Comparison of ENCODE assay signal across 16 mouse cellular contexts in the genomic region with DNA sequence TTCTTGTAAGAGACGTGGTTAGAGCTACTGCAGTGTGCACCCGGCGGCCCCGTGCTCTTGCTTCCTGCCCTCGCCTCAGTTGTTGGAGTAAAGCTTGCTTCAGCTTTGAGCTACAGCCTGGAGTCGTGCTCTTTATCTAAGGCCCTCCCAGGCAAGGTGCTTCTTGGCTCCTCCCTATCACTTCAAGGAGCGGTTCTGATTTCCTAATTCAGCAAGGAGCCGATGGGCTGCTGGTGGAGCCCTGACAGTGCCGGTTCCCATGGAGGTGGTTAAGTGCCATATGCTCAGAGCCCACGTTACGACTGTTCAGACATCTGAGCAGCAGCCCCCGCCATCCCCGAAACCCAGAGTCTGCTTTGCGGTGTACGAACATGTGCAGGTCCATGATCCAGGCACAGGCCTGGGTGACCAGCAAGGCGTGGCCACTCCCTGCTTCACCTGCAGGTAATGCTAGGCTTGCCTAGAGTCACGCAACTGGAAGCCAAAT. TPM values are rescaled to one million over a fixed set of nuclear protein-coding genes. Genes with fewer than 3 reads are reported as not detected.
DNase-seq lines count a peak whose midpoint lies in the region; ATAC-seq lines count a peak whose summit lies in the region.
"Had no signal": no experiment of that assay in that cellular context is flagged by ENCODE, and none has a peak within 500 bp of the region (broad histone marks: within the 10 kb centered on the region; RNA-seq: fewer than 3 reads in every experiment).

No protein-coding gene starts in this region.

- H3K27ac ChIP-seq in limb, embryonic 12.5 days = no peak overlapping the region
- no peak overlapping the region for H3K27ac ChIP-seq in limb, embryonic 10.5 days
- H3K27ac ChIP-seq in lung, embryonic 15.5 days = peak overlapping the region; percentile 68
- H3K27ac ChIP-seq in hindbrain, embryonic 13.5 days = no peak overlapping the region
- H3K27ac ChIP-seq: hindbrain, embryonic 15.5 days had no signal

- 84% methylated on average over 17 of the region's 17 CpGs for WGBS in limb, embryonic 12.5 days
- WGBS in limb, embryonic 10.5 days = 91% methylated on average over 17 of the region's 17 CpGs
- 68% methylated on average over 17 of the region's 17 CpGs for WGBS in lung, embryonic 15.5 days
- WGBS in hindbrain, embryonic 13.5 days = 93% methylated on average over 17 of the region's 17 CpGs

- H3K9me3 ChIP-seq in limb, embryonic 12.5 days = no peaks in the 10 kb centered on the region
- H3K9me3 ChIP-seq in limb, embryonic 10.5 days (replicated peaks) = no peaks in the 10 kb centered on the region
- no peaks in the 10 kb centered on the region for H3K9me3 ChIP-seq in lung, embryonic 15.5 days
- H3K9me3 ChIP-seq in hindbrain, embryonic 13.5 days = no peaks in the 10 kb centered on the region
- H3K9me3 ChIP-seq: G1E; heart, embryonic 12.5 days; hindbrain, embryonic 15.5 days had no signal

- H3K4me2 ChIP-seq in limb, embryonic 12.5 days = no peak overlapping the region
- H3K4me2 ChIP-seq in lung, embryonic 15.5 days = no peak overlapping the region
- H3K4me2 ChIP-seq in hindbrain, embryonic 13.5 days = no peak overlapping the region
- H3K4me2 ChIP-seq: heart, embryonic 12.5 days; hindbrain, embryonic 15.5 days; liver, embryonic 11.5 days had no signal

- no peaks in the 10 kb centered on the region for H3K4me1 ChIP-seq in limb, embryonic 12.5 days (replicated peaks)
- no peaks in the 10 kb centered on the region; the same call in 1 of the 2 replicates for H3K4me1 ChIP-seq in limb, embryonic 10.5 days
- H3K4me1 ChIP-seq in lung, embryonic 15.5 days = peaks cover 10% of the 10 kb centered on the region; the same call in 1 of the 2 replicates
- no peaks in the 10 kb centered on the region for H3K4me1 ChIP-seq in hindbrain, embryonic 13.5 days (replicated peaks)
- H3K4me1 ChIP-seq: heart, embryonic 12.5 days; hindbrain, embryonic 15.5 days had no signal

- H3K4me3 ChIP-seq in limb, embryonic 12.5 days (replicated peaks) = no peak overlapping the region
- no peak overlapping the region for H3K4me3 ChIP-seq in limb, embryonic 10.5 days
- H3K4me3 ChIP-seq in lung, embryonic 15.5 days = no peak overlapping the region
- no peak overlapping the region for H3K4me3 ChIP-seq in hindbrain, embryonic 13.5 days
- H3K4me3 ChIP-seq: heart, embryonic 12.5 days; hindbrain, embryonic 15.5 days; myocyte had no signal

- 0 out of 2 replicates have a peak overlapping the region, but pooled peaks have one; percentile 1 for H3K9ac ChIP-seq in limb, embryonic 12.5 days (replicated peaks)
- H3K9ac ChIP-seq in lung, embryonic 15.5 days = no peak overlapping the region
- no peak overlapping the region for H3K9ac ChIP-seq in hindbrain, embryonic 13.5 days
- H3K9ac ChIP-seq: heart, embryonic 12.5 days; hindbrain, embryonic 15.5 days had no signal

- DNase-seq in limb, embryonic 10.5 days (ENCODE audit: low spot score) = no peak
- peak; percentile 83 to 84 for DNase-seq in layer of hippocampus, postnatal 36 days
- peak; percentile 83 to 87 for DNase-seq in right cerebral cortex, postnatal 36 days (ENCODE audit: low spot score in 2 of 2)
- no peak for DNase-seq in kidney, postnatal 14 days
- no peak for DNase-seq in thymus, postnatal 0 days (ENCODE audit: low spot score)
- DNase-seq: cerebellum, postnatal 14 days; kidney, postnatal 10 days; thymus, postnatal 36 days had no signal

- no peak for ATAC-seq in limb, embryonic 12.5 days (ENCODE audit: insufficient number of reproducible peaks, insufficient read depth, low FRiP score, low TSS enrichment, low read depth)
- peak; percentile 2; the same call in 1 of the 2 replicates for ATAC-seq in lung, embryonic 15.5 days (ENCODE audit: borderline replicate concordance, extremely low read depth, low FRiP score, low TSS enrichment)
- no peak for ATAC-seq in hindbrain, embryonic 13.5 days (ENCODE audit: low FRiP score)

- peaks cover 71% of the 10 kb centered on the region for H3K36me3 ChIP-seq in limb, embryonic 12.5 days
- peaks cover 79% of the 10 kb centered on the region for H3K36me3 ChIP-seq in limb, embryonic 10.5 days
- peaks cover 19% of the 10 kb centered on the region for H3K36me3 ChIP-seq in lung, embryonic 15.5 days
- peaks cover 23% of the 10 kb centered on the region for H3K36me3 ChIP-seq in hindbrain, embryonic 13.5 days
- H3K36me3 ChIP-seq: hindbrain, embryonic 15.5 days had no signal

- no peaks in the 10 kb centered on the region for H3K27me3 ChIP-seq in limb, embryonic 12.5 days
- no peaks in the 10 kb centered on the region for H3K27me3 ChIP-seq in limb, embryonic 10.5 days (ENCODE audit: low read depth, poor library complexity, severe bottlenecking)
- H3K27me3 ChIP-seq in lung, embryonic 15.5 days = no peaks in the 10 kb centered on the region
- H3K27me3 ChIP-seq in hindbrain, embryonic 13.5 days = no peaks in the 10 kb centered on the region
- H3K27me3 ChIP-seq: heart, embryonic 12.5 days; hindbrain, embryonic 15.5 days had no signal

RNA-seq across cellular contexts. Expression of gene Poc1a, which starts 9.8 kb away (rescaled TPM):
- 30.3 and 31.5 TPM in 2 replicates for polyA plus RNA-seq in limb, embryonic 12.5 days (2016; fragmentation: Nextera tagmentation; extraction: Ambion mirVana)
- 42.9 and 43.9 TPM in 2 replicates for polyA plus RNA-seq in limb, embryonic 10.5 days (2016; fragmentation: Nextera tagmentation; extraction: Ambion mirVana)
- total RNA-seq in layer of hippocampus, postnatal 36 days (2021) = 10 to 100 TPM; 10.6 to 12.2 TPM
- 29.5 and 32.0 TPM in 2 replicates for polyA plus RNA-seq in lung, embryonic 15.5 days (2015; fragmentation: Nextera tagmentation; extraction: Ambion mirVana)
- polyA plus RNA-seq in hindbrain, embryonic 13.5 days (2015; fragmentation: Nextera tagmentation; extraction: Ambion mirVana) = 8.9 and 9.2 TPM in 2 replicates
- 35.6 and 37.2 TPM in 2 replicates for polyA plus RNA-seq in thymus, postnatal 0 days (2015; fragmentation: Nextera tagmentation; extraction: Ambion mirVana)

RNA-seq across cellular contexts. Expression of gene Alas1, which starts 42.2 kb away (rescaled TPM):
- 89.3 and 95.0 TPM in 2 replicates for polyA plus RNA-seq in limb, embryonic 12.5 days (2016; fragmentation: Nextera tagmentation; extraction: Ambion mirVana)
- polyA plus RNA-seq in limb, embryonic 10.5 days (2016; fragmentation: Nextera tagmentation; extraction: Ambion mirVana) = 62.8 and 77.9 TPM in 2 replicates
- 100 to 1,000 TPM; 138 to 142 TPM for total RNA-seq in layer of hippocampus, postnatal 36 days (2021)
- 124 and 132 TPM in 2 replicates for polyA plus RNA-seq in lung, embryonic 15.5 days (2015; fragmentation: Nextera tagmentation; extraction: Ambion mirVana)
- 93.1 and 101 TPM in 2 replicates for polyA plus RNA-seq in hindbrain, embryonic 13.5 days (2015; fragmentation: Nextera tagmentation; extraction: Ambion mirVana)
- 80.1 and 93.8 TPM in 2 replicates for polyA plus RNA-seq in thymus, postnatal 0 days (2015; fragmentation: Nextera tagmentation; extraction: Ambion mirVana)

Comparison
In these comparisons a context has a peak if more than half of its experiments do, and no peak if none do; other contexts are left out.
1. DNase-seq: peak in layer of hippocampus, postnatal 36 days (2 of 2) and right cerebral cortex, postnatal 36 days (2 of 2); none in limb, embryonic 10.5 days (single experiment), kidney, postnatal 14 days (single experiment) and thymus, postnatal 0 days (single experiment).